Mouse (Mus musculus) stomach, embryonic 16.5 days (tissue): ENCODE results near the gene Gm21994. TPM values are rescaled to one million over a fixed set of nuclear protein-coding genes. Genes with fewer than 3 reads are reported as not detected.
"Not testable (repeated sequence)": the region's sequence is repeated elsewhere in the genome, so short reads cannot be mapped to it uniquely, and the experiment has no call there.

Source experiments
- ATAC-seq: fragments of 200-750 bp; cut with Nextera tagmentation; 2 replicates; pipeline ENCODE4 v1.8.0; 2017; ENCODE audit warnings: moderate number of reproducible peaks, moderate TSS enrichment; ENCODE audit not compliant: insufficient read depth, low FRiP score
- H3K27ac ChIP-seq: fragments of 300-500 bp; sonication (generic); 2 replicates; pipeline ENCODE4 v1.5.1; 2014; ENCODE audit warnings: low read length
- H3K27me3 ChIP-seq: fragments of 300-500 bp; sonication (generic); 2 replicates; pipeline ENCODE4 v1.6.1; 2014; ENCODE audit warnings: low read length, control low read depth, mixed read lengths; ENCODE audit not compliant: control insufficient read depth, insufficient read depth
- H3K36me3 ChIP-seq: fragments of 300-500 bp; sonication (generic); 2 replicates; pipeline ENCODE4 v1.6.1; 2014; ENCODE audit warnings: low read length; ENCODE audit not compliant: control insufficient read depth, insufficient read depth
- H3K4me1 ChIP-seq: fragments of 300-500 bp; sonication (generic); 2 replicates; pipeline ENCODE4 v1.6.1; 2014; ENCODE audit warnings: low read length, control low read depth, mixed read lengths; ENCODE audit not compliant: control insufficient read depth, insufficient read depth
- H3K4me2 ChIP-seq: fragments of 300-500 bp; sonication (generic); 2 replicates; pipeline ENCODE4 v1.6.1; 2014; ENCODE audit warnings: low read depth, low read length, mixed read lengths
- H3K4me3 ChIP-seq: fragments of 300-500 bp; sonication (generic); replicated peaks from 2 replicates; pipeline ENCODE4 v1.5.1; 2014; ENCODE audit warnings: mild to moderate bottlenecking, low read length
- H3K9ac ChIP-seq: fragments of 300-500 bp; sonication (generic); 2 replicates; pipeline ENCODE4 v1.6.1; 2014; ENCODE audit warnings: low read length
- H3K9me3 ChIP-seq: fragments of 300-500 bp; sonication (generic); replicated peaks from 2 replicates; pipeline ENCODE4 v1.6.1; 2016; ENCODE audit warnings: low read length, control low read depth; ENCODE audit not compliant: control insufficient read depth
- WGBS: fragments of 180-500 bp; shearing (Covaris S2); extraction: QIAGEN DNeasy Blood & Tissue Kit; methylation state at CpG from one replicate; pipeline ENCODE4 v1.1.7; 2014; 5-methylcytosine and 5-hydroxymethylcytosine counted together
- polyA plus RNA-seq: library from polyadenylated mRNA; unstranded; fragments of >200 nt; fragmentation: Nextera tagmentation; extraction: Ambion mirVana; gene quantifications from 2 replicates; pipeline ENCODE4 v1.2.1, GENCODE M21; 2015

The Gm21994 gene
- polyA plus RNA-seq = 4.6 and 5.0 TPM in 2 replicates

GRCm38 (mm10) chr2:150255491-150255890 lies at the start of gene Gm21994:
Gene Gm21994 (minus strand): TSS chr2:150255591.
- not testable (repeated sequence) for H3K4me1 ChIP-seq, H3K4me3 ChIP-seq, H3K9ac ChIP-seq, H3K36me3 ChIP-seq, ATAC-seq, H3K27me3 ChIP-seq, H3K27ac ChIP-seq, H3K4me2 ChIP-seq, H3K9me3 ChIP-seq
- WGBS = 59% methylated on average over 2 of the region's 2 CpGs

- WGBS = 43% methylated on average over 1 of the region's 1 CpGs
- Histone ChIP-seq H3K4me3 (no peak overlapping the region), H3K4me2 (no peak overlapping the region), H3K9ac (no peak overlapping the region), H3K9me3 (no peaks in the 10 kb centered on the region), H3K4me1 (no peaks in the 10 kb centered on the region), H3K27ac (no peak overlapping the region), H3K27me3 (no peaks in the 10 kb centered on the region), H3K36me3 (no peaks in the 10 kb centered on the region)
- no peak for ATAC-seq
Measured at GRCm38 (mm10) chr2:150299096-150299495, 43.7 kb upstream of the Gm21994 start.

GRCm38 (mm10) chr2:150293669-150294068 lies 38.3 kb upstream of the Gm21994 start:
- ATAC-seq = no peak

GRCm38 (mm10) chr2:150257291-150257690 lies 1.9 kb upstream of the Gm21994 start, which contains the start of gene Gm14124:
Gene Gm14124 (plus strand): TSS chr2:150257517.
- not testable (repeated sequence) for H3K27me3 ChIP-seq, H3K9me3 ChIP-seq, H3K4me3 ChIP-seq, H3K4me1 ChIP-seq, H3K9ac ChIP-seq, H3K27ac ChIP-seq, H3K4me2 ChIP-seq, ATAC-seq, H3K36me3 ChIP-seq
- WGBS = 82% methylated on average over 4 of the region's 4 CpGs

More at GRCm38 (mm10) chr2:150293669-150294068, 38.3 kb upstream of the Gm21994 start:
- no peak overlapping the region for H3K9ac ChIP-seq
- 77% methylated on average over 6 of the region's 6 CpGs for WGBS
- no peaks in the 10 kb centered on the region for H3K36me3 ChIP-seq
- H3K4me3 ChIP-seq = no peak overlapping the region
- H3K4me1 ChIP-seq = no peaks in the 10 kb centered on the region
- H3K4me2 ChIP-seq = no peak overlapping the region
- no peaks in the 10 kb centered on the region for H3K27me3 ChIP-seq
- H3K27ac ChIP-seq = no peak overlapping the region
- H3K9me3 ChIP-seq = no peaks in the 10 kb centered on the region

- not testable (repeated sequence) for H3K9me3 ChIP-seq, H3K36me3 ChIP-seq, ATAC-seq, H3K4me1 ChIP-seq, H3K27ac ChIP-seq, H3K4me3 ChIP-seq, H3K9ac ChIP-seq, H3K4me2 ChIP-seq, H3K27me3 ChIP-seq
- 67% methylated on average over 2 of the region's 2 CpGs for WGBS
Measured at GRCm38 (mm10) chr2:150256861-150257260, 1.5 kb upstream of the Gm21994 start.

- no peak overlapping the region for H3K27ac ChIP-seq
- peaks cover 15% of the 10 kb centered on the region for H3K9me3 ChIP-seq
- no peaks in the 10 kb centered on the region for H3K27me3 ChIP-seq
- H3K4me1 ChIP-seq = no peaks in the 10 kb centered on the region
- WGBS = 95% methylated on average over 2 of the region's 2 CpGs
- no peak overlapping the region for H3K4me2 ChIP-seq
- no peak for ATAC-seq
- no peak overlapping the region for H3K4me3 ChIP-seq
- no peak overlapping the region for H3K9ac ChIP-seq
- peaks cover 8% of the 10 kb centered on the region for H3K36me3 ChIP-seq
Measured at GRCm38 (mm10) chr2:150243211-150243610, 12.2 kb downstream of the Gm21994 start.

- not testable (repeated sequence) for ATAC-seq, H3K4me1 ChIP-seq, H3K4me3 ChIP-seq, H3K9ac ChIP-seq, H3K4me2 ChIP-seq, H3K27me3 ChIP-seq, H3K9me3 ChIP-seq, H3K27ac ChIP-seq, H3K36me3 ChIP-seq
Measured at GRCm38 (mm10) chr2:150223263-150223662, 32.1 kb downstream of the Gm21994 start.

- not testable (repeated sequence) for H3K36me3 ChIP-seq, ATAC-seq, H3K4me1 ChIP-seq, H3K9me3 ChIP-seq, H3K27me3 ChIP-seq
- Histone ChIP-seq H3K4me3 (peak overlapping the region; percentile 45), H3K4me2 (peak overlapping the region; percentile 48), H3K9ac (peak overlapping the region; percentile 56; the same call in 1 of the 2 replicates), H3K27ac (peak overlapping the region; percentile 60)
- WGBS = 3% methylated on average over 2 of the region's 4 CpGs
Measured at GRCm38 (mm10) chr2:150218363-150218725, 37.0 kb downstream of the Gm21994 start.

GRCm38 (mm10) chr2:150217600-150218362 lies 37.6 kb downstream of the Gm21994 start, which contains the start of gene Zfp937:
Gene Zfp937 (plus strand): TSS chr2:150218073.
- not testable (repeated sequence) for H3K27me3 ChIP-seq, H3K36me3 ChIP-seq, H3K4me1 ChIP-seq, H3K9me3 ChIP-seq
- WGBS = under 1% methylated on average over 15 of the region's 15 CpGs
- peak within 1 kb of the TSS; percentile 49 for H3K4me2 ChIP-seq
- ATAC-seq = peak; percentile 100
- peak within 1 kb of the TSS; percentile 56; the same call in 1 of the 2 replicates for H3K9ac ChIP-seq
- peak within 1 kb of the TSS; percentile 45 for H3K4me3 ChIP-seq
- peak within 1 kb of the TSS; percentile 60 for H3K27ac ChIP-seq
